Mouse (Mus musculus) heart, postnatal 0 days (tissue): ENCODE measurements around the gene Fam53a.

Source experiments
- CTCF ChIP-seq: IDR thresholded peaks from 2 replicates; pipeline ENCODE4 v1.5.1; 2016; ENCODE audit warnings: antibody characterized with exemption, control low read depth, low read depth
- EP300 ChIP-seq: IDR thresholded peaks from 2 replicates; pipeline ENCODE4 v1.6.1; 2016; ENCODE audit warnings: antibody characterized with exemption, low read depth

- TF ChIP-seq CTCF (no peak), EP300 (no peak)
Observed at GRCm38 (mm10) chr5:33609226-33609625, 20.2 kb downstream of the Fam53a start.
